Mouse (Mus musculus): ENCODE measurements around the gene She. TPM values are rescaled to one million over a fixed set of nuclear protein-coding genes. Genes with fewer than 3 reads are reported as not detected.

The She gene
- polyA plus RNA-seq, 1 experiment, result not detected

GRCm38 (mm10) chr3:89896571-89896970 is 65.4 kb downstream of the She start:
- H3K4me1 ChIP-seq (ENCODE audit: control insufficient read depth), result peaks cover 20% of the 10 kb centered on the region
- H3K27me3 ChIP-seq (ENCODE audit: control insufficient read depth), result peaks cover 12% of the 10 kb centered on the region
- peaks cover 5% of the 10 kb centered on the region for H3K9me3 ChIP-seq (ENCODE audit: control insufficient read depth, low read length)
- no peaks in the 10 kb centered on the region for H3K36me3 ChIP-seq (ENCODE audit: control insufficient read depth)
- TF ChIP-seq GATA1 (IDR thresholded peaks at IDR 0.05; ENCODE audit: low read length) (no peak), TAL1 (IDR thresholded peaks at IDR 0.05; ENCODE audit: low read length) (no peak)
- no peak overlapping the region for H3K4me3 ChIP-seq (replicated peaks)

- peaks cover 5% of the 10 kb centered on the region for H3K9me3 ChIP-seq (ENCODE audit: control insufficient read depth, low read length)
- no peak overlapping the region for H3K4me3 ChIP-seq (replicated peaks)
- no peaks in the 10 kb centered on the region for H3K36me3 ChIP-seq (ENCODE audit: control insufficient read depth)
- H3K4me1 ChIP-seq (ENCODE audit: control insufficient read depth), result peaks cover 27% of the 10 kb centered on the region
- peaks cover 12% of the 10 kb centered on the region for H3K27me3 ChIP-seq (ENCODE audit: control insufficient read depth)
- TF ChIP-seq TAL1 (IDR thresholded peaks at IDR 0.05; ENCODE audit: low read length) (no peak), GATA1 (IDR thresholded peaks at IDR 0.05; ENCODE audit: low read length) (no peak)
Observed at GRCm38 (mm10) chr3:89897204-89897796, 66.1 kb downstream of the She start.

- H3K4me1 ChIP-seq (ENCODE audit: control insufficient read depth), result peaks cover 24% of the 10 kb centered on the region
- no peaks in the 10 kb centered on the region for H3K9me3 ChIP-seq (ENCODE audit: control insufficient read depth, low read length)
- H3K27me3 ChIP-seq (ENCODE audit: control insufficient read depth), result peaks cover 12% of the 10 kb centered on the region
- no peak overlapping the region for H3K4me3 ChIP-seq (replicated peaks)
- TF ChIP-seq TAL1 (IDR thresholded peaks at IDR 0.05; ENCODE audit: low read length), result no peak
- H3K36me3 ChIP-seq (ENCODE audit: control insufficient read depth), result no peaks in the 10 kb centered on the region
Observed at GRCm38 (mm10) chr3:89898011-89898410, 66.8 kb downstream of the She start.

- H3K9me3 ChIP-seq (ENCODE audit: control insufficient read depth, low read length), result no peaks in the 10 kb centered on the region
- TF ChIP-seq GATA1 (IDR thresholded peaks at IDR 0.05; ENCODE audit: low read length) (no peak), TAL1 (IDR thresholded peaks at IDR 0.05; ENCODE audit: low read length) (no peak)
- H3K27me3 ChIP-seq (ENCODE audit: control insufficient read depth), result peaks cover 12% of the 10 kb centered on the region
- no peaks in the 10 kb centered on the region for H3K36me3 ChIP-seq (ENCODE audit: control insufficient read depth)
- H3K4me1 ChIP-seq (ENCODE audit: control insufficient read depth), result peaks cover 24% of the 10 kb centered on the region
- H3K4me3 ChIP-seq (replicated peaks), result no peak overlapping the region
Observed at GRCm38 (mm10) chr3:89898870-89899510, 67.8 kb downstream of the She start.

- Histone ChIP-seq H3K27me3 (ENCODE audit: control insufficient read depth) (peaks cover 12% of the 10 kb centered on the region), H3K36me3 (ENCODE audit: control insufficient read depth) (no peaks in the 10 kb centered on the region), H3K9me3 (ENCODE audit: control insufficient read depth, low read length) (no peaks in the 10 kb centered on the region), H3K4me1 (ENCODE audit: control insufficient read depth) (peaks cover 24% of the 10 kb centered on the region), H3K4me3 (replicated peaks) (no peak overlapping the region)
- no peak for TF ChIP-seq TAL1 (IDR thresholded peaks at IDR 0.05; ENCODE audit: low read length)
- TF ChIP-seq GATA1 (IDR thresholded peaks at IDR 0.05; ENCODE audit: low read length), result no peak
Observed at GRCm38 (mm10) chr3:89899511-89899908, 68.3 kb downstream of the She start.

GRCm38 (mm10) chr3:89907846-89908245 is 76.7 kb downstream of the She start:
- peaks cover 40% of the 10 kb centered on the region for H3K27me3 ChIP-seq (ENCODE audit: control insufficient read depth)
- TF ChIP-seq TAL1 (IDR thresholded peaks at IDR 0.05; ENCODE audit: low read length), result no peak
- no peak for TF ChIP-seq GATA1 (IDR thresholded peaks at IDR 0.05; ENCODE audit: low read length)
- H3K36me3 ChIP-seq (ENCODE audit: control insufficient read depth), result no peaks in the 10 kb centered on the region
- peaks cover 3% of the 10 kb centered on the region; the same call in 1 of the 2 replicates for H3K9me3 ChIP-seq (ENCODE audit: control insufficient read depth, low read length)
- H3K4me3 ChIP-seq (replicated peaks), result no peak overlapping the region
- peaks cover 9% of the 10 kb centered on the region for H3K4me1 ChIP-seq (ENCODE audit: control insufficient read depth)

Other genes starting within 250 kb of the She start
- gene Adar, start 116.3 kb upstream of the She start, polyA plus RNA-seq (2012), result 0.41 and 0.67 TPM in 2 replicates
- 0.01 TPM in 2 replicates for gene Chrnb2, start 66.7 kb upstream of the She start, polyA plus RNA-seq (2012)
- 0.62 and 0.69 TPM in 2 replicates for gene Ube2q1, start 57.8 kb upstream of the She start, polyA plus RNA-seq (2012)
- gene Il6ra, start 81.8 kb downstream of the She start, polyA plus RNA-seq (2012), result 0.02 and 0.07 TPM in 2 replicates
- 0.01 and 0.03 TPM in 2 replicates for gene Atp8b2, start 132.1 kb downstream of the She start, polyA plus RNA-seq (2012)
- gene Hax1, start 167.4 kb downstream of the She start, polyA plus RNA-seq (2012), result 6.0 and 6.7 TPM in 2 replicates
- 0.43 and 0.89 TPM in 2 replicates for gene 4933434E20Rik, start 220.3 kb downstream of the She start, polyA plus RNA-seq (2012)
- 11.0 and 11.4 TPM in 2 replicates for gene Ubap2l, start 221.3 kb downstream of the She start, polyA plus RNA-seq (2012)
- gene Tpm3, start 241.3 kb downstream of the She start, polyA plus RNA-seq (2012), result 9.6 and 11.8 TPM in 2 replicates

Data from erythroblast, embryonic 14.5 days (primary cell).